Mouse (Mus musculus): ENCODE measurements around the gene Nrbp1.

DNA sequence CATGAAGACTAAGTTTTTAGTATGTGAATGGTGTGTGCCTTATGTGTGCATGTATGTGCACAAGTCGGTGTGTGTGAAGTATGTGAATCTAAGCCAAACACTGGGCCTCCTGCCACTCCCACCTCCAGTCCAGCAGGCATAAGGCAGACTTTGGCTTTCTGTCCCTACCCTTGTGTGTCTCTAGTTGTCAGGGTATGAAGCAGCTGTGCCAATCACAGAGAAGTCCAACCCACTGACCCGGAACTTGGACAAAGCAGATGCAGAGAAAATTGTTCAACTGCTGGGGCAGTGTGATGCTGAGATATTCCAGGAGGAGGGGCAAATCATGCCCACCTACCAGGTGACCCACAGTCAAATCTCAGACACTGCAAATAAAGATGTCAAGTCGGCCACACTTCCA lies 57.3 kb downstream of the Nrbp1 start:
- no peak for TF ChIP-seq CTCF (IDR thresholded peaks at IDR 0.05; ENCODE audit: low read depth)
- TF ChIP-seq EP300 (IDR thresholded peaks at IDR 0.05; ENCODE audit: low read depth), result no peak
